Mouse (Mus musculus) midbrain, postnatal 0 days (tissue): Measurements from ENCODE around the gene Slc30a1. TPM values are rescaled to one million over a fixed set of nuclear protein-coding genes. Genes with fewer than 3 reads are reported as not detected.

Experiments
- ATAC-seq: fragments of 200-750 bp; cut with Nextera tagmentation; 2 replicates; pipeline ENCODE4 v1.8.0; 2017; ENCODE audit warnings: moderate number of reproducible peaks, mild to moderate bottlenecking, moderate TSS enrichment, moderate library complexity; ENCODE audit not compliant: low FRiP score
- DNase-seq: peaks from one replicate; pipeline ENCODE4 v3.0.0-alpha.2; 2015; ENCODE audit warnings: low spot score
- H3K27ac ChIP-seq: fragments of 300-500 bp; sonication (generic); 2 replicates; pipeline ENCODE4 v1.5.1; 2014; ENCODE audit warnings: low read depth, mild to moderate bottlenecking, low read length, mixed read lengths
- H3K27me3 ChIP-seq: fragments of 300-500 bp; sonication (generic); 2 replicates; pipeline ENCODE4 v1.6.1; 2014; ENCODE audit warnings: low read length, control low read depth, mixed read lengths; ENCODE audit not compliant: insufficient read depth
- H3K36me3 ChIP-seq: fragments of 300-500 bp; sonication (generic); 2 replicates; pipeline ENCODE4 v1.6.1; 2014; ENCODE audit warnings: low read length, control low read depth, mixed read lengths; ENCODE audit not compliant: insufficient read depth
- H3K4me1 ChIP-seq: fragments of 300-500 bp; sonication (generic); 2 replicates; pipeline ENCODE4 v1.6.1; 2014; ENCODE audit warnings: mild to moderate bottlenecking, control low read depth, antibody characterized with exemption, low read length, mixed read lengths; ENCODE audit not compliant: insufficient read depth
- H3K4me2 ChIP-seq: fragments of 300-500 bp; sonication (generic); 2 replicates; pipeline ENCODE4 v1.6.1; 2014; ENCODE audit warnings: low read depth, mild to moderate bottlenecking, low read length, mixed read lengths; ENCODE audit not compliant: poor library complexity, severe bottlenecking
- H3K4me3 ChIP-seq: fragments of 300-500 bp; sonication (generic); 2 replicates; pipeline ENCODE4 v1.5.1; 2014; ENCODE audit warnings: low read depth, mild to moderate bottlenecking, low read length, moderate library complexity
- H3K9ac ChIP-seq: fragments of 300-500 bp; sonication (generic); replicated peaks from 2 replicates; pipeline ENCODE4 v1.6.1; 2014; ENCODE audit warnings: mild to moderate bottlenecking, low read length, moderate library complexity, mixed read lengths; ENCODE audit not compliant: poor library complexity, severe bottlenecking
- H3K9me3 ChIP-seq: fragments of 300-500 bp; sonication (generic); 2 replicates; pipeline ENCODE4 v1.6.1; 2016; ENCODE audit warnings: low read length, control low read depth
- CTCF ChIP-seq: IDR thresholded peaks from 2 replicates; pipeline ENCODE4 v1.5.1; 2016; ENCODE audit warnings: antibody characterized with exemption, mild to moderate bottlenecking
- WGBS: fragments of 180-500 bp; shearing (Covaris S2); extraction: QIAGEN DNeasy Blood & Tissue Kit; methylation state at CpG from one replicate; pipeline ENCODE4 v1.1.7; 2014; 5-methylcytosine and 5-hydroxymethylcytosine counted together
- polyA plus RNA-seq: library from polyadenylated mRNA; unstranded; fragments of >200 nt; fragmentation: Nextera tagmentation; extraction: Ambion mirVana; gene quantifications from 2 replicates; pipeline ENCODE4 v1.2.1, GENCODE M21; 2015
- total RNA-seq: library from RNA; depleted of rRNA; stranded (reverse); fragments of >200 nt; gene quantifications from 2 replicates; pipeline ENCODE4 v1.2.3, GENCODE M21; 2014

Gene Slc30a1
- total and polyA plus RNA-seq, 2 experiments from 2014 or later, result 5.1 to 21.9 TPM

DNA sequence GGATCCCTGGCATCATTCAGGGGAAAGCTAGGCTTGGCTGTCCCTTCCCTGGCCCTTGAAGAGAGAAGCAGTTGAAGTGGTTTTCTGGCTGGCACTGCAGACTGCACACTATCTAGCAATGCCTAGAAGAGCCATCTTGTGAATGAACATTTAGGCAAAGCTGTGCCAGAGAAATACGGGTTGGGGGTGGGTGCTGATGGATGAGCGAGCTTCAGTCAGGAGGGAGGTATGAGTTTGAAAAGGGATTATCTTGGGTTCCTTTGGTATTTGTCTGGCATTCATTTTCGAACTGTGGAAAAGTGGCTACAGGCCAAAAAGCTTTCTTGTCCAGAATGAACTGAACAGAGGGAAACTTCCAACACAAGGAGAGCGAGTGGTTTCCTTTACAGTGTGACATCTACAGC lies 28.0 kb upstream of the Slc30a1 start:
- Histone ChIP-seq H3K36me3 (no peaks in the 10 kb centered on the region), H3K4me2 (no peak overlapping the region), H3K4me1 (no peaks in the 10 kb centered on the region), H3K9ac (no peak overlapping the region), H3K27ac (0 out of 2 replicates have a peak overlapping the region, but pooled peaks have one; percentile 6), H3K27me3 (no peaks in the 10 kb centered on the region), H3K4me3 (no peak overlapping the region), H3K9me3 (no peaks in the 10 kb centered on the region)
- 41% methylated on average over 4 of the region's 4 CpGs for WGBS
- no peak for TF ChIP-seq CTCF
- no peak for ATAC-seq
- peak; percentile 15 for DNase-seq

DNA sequence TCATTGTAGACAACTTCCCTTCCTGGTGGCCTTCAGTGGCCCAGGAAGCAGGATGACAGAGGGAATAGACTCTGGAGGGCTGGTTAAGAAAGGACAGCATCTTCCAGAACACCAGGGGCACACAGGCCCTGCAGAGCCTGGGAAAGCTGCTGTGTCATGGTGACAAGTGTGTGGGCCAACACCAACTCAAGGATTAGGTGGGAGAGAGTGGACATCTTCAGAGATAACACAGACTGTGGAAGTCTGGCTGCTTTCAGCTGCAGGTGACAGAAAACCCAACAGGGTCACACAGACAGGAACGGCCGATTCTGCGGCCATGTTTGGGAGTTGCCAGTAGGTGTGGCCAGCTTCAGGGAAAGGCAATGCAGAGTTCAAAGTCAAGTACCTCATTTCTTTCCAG lies 26.3 kb upstream of the Slc30a1 start:
- ATAC-seq (no peak), DNase-seq (no peak)
- Histone ChIP-seq H3K27ac (no peak overlapping the region), H3K4me1 (no peaks in the 10 kb centered on the region), H3K4me2 (no peak overlapping the region), H3K9ac (no peak overlapping the region), H3K4me3 (no peak overlapping the region), H3K36me3 (no peaks in the 10 kb centered on the region), H3K9me3 (no peaks in the 10 kb centered on the region), H3K27me3 (no peaks in the 10 kb centered on the region)
- no peak for TF ChIP-seq CTCF
- 98% methylated on average over 3 of the region's 3 CpGs for WGBS

DNA sequence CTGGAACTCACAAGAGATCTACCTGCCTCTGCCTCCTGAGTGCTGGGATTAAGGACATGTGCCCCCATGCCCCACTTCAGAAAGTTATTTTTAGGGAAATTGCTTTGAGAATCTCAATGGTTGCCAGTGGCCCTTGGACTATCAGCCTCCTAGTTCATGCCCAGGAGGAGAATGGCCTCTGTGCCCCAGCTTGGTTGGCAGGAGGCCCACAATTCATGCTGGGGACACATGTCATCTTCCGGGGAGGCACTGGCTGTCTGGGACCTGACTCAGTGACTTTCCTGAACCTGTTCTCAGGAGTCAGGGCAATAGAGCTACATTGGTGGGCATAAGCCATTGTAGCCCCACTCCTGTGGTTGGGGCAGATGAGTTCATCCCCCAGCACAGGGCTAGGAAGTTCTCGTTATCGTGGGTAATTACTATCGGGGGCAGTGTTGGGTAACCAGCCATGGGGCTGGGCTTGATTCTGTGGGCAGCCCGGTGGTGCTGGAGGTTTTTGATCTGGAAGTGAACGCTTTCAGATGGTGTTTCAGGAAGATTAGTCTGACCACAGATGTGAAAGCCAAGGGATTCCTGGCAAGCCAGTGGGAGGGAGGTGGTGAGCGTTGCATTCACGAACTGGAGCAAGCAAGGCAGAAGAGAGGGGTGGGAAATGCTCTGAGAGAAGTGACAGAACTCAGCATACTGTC lies 25.5 kb upstream of the Slc30a1 start:
- H3K4me2 ChIP-seq, result no peak overlapping the region
- no peaks in the 10 kb centered on the region for H3K9me3 ChIP-seq
- H3K4me3 ChIP-seq, result no peak overlapping the region
- H3K27me3 ChIP-seq, result no peaks in the 10 kb centered on the region
- H3K27ac ChIP-seq, result no peak overlapping the region
- DNase-seq (no peak), ATAC-seq (no peak)
- no peak for TF ChIP-seq CTCF
- H3K36me3 ChIP-seq, result no peaks in the 10 kb centered on the region
- no peaks in the 10 kb centered on the region for H3K4me1 ChIP-seq
- 70% methylated on average over 8 of the region's 8 CpGs for WGBS
- H3K9ac ChIP-seq, result no peak overlapping the region

DNA sequence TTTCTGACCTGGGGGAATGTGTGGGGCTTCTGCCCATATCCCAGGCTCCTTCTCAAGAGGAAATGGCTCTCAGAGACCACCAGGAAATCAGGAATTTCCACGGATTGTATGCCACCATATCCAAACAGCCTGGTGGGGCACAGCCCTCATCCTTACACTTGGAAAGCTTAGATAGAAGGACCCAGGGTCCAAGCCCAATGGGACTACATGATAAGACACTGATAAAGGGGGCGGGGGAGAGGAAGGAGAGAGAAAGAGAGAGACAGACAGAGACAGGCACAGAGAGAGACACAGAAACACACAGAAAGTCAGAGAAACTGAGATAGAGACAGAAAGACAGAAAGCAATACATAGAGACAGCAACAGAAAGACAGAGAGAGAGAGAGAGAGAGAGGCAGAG lies 24.9 kb upstream of the Slc30a1 start:
- H3K4me3 ChIP-seq, result no peak overlapping the region
- 64% methylated on average over 2 of the region's 2 CpGs for WGBS
- ATAC-seq, result no peak
- H3K4me2 ChIP-seq, result no peak overlapping the region
- no peaks in the 10 kb centered on the region for H3K4me1 ChIP-seq
- no peaks in the 10 kb centered on the region for H3K27me3 ChIP-seq
- TF ChIP-seq CTCF, result no peak
- DNase-seq, result no peak
- H3K36me3 ChIP-seq, result no peaks in the 10 kb centered on the region
- H3K27ac ChIP-seq, result no peak overlapping the region
- no peak overlapping the region for H3K9ac ChIP-seq
- H3K9me3 ChIP-seq, result no peaks in the 10 kb centered on the region

DNA sequence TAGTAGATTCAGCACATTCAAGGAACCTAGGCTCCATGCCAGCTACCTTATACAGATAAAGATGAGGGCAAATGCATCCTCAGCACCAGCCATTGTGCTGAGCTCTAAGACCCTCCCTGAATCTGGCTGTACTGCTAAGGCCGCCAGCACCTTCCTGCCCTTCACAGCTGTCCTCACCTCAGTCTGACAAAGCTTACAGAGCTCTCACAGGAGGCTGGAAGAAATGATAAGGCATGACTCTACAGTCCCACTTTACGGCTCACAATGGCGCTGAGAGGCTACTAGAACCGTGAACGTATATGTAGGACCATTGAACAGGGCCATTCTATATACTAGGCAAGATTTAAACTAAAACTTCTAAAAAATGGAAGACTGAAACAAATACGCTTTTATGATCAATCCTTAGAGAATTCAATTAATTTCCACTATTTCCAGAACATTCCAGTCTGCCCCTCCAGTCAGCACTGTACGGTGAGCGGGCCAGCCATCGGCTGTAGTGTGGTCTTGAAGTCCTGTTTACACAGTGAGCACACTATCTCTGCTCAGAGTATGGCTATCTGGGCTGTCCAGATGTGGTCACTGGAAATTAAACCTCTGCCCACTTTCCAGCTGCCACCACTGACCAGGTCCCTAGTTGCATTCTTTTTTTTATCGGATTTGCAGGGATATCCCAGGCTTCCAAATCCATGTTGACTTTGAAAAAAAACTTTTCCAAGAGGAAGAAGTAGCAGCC lies 23.9 kb upstream of the Slc30a1 start:
- TF ChIP-seq CTCF, result no peak
- Histone ChIP-seq H3K4me1 (no peaks in the 10 kb centered on the region), H3K4me3 (no peak overlapping the region), H3K4me2 (no peak overlapping the region), H3K9ac (no peak overlapping the region), H3K27me3 (no peaks in the 10 kb centered on the region), H3K9me3 (no peaks in the 10 kb centered on the region), H3K27ac (no peak overlapping the region), H3K36me3 (no peaks in the 10 kb centered on the region)
- no peak for ATAC-seq
- 95% methylated on average over 10 of the region's 10 CpGs for WGBS
- DNase-seq, result no peak

DNA sequence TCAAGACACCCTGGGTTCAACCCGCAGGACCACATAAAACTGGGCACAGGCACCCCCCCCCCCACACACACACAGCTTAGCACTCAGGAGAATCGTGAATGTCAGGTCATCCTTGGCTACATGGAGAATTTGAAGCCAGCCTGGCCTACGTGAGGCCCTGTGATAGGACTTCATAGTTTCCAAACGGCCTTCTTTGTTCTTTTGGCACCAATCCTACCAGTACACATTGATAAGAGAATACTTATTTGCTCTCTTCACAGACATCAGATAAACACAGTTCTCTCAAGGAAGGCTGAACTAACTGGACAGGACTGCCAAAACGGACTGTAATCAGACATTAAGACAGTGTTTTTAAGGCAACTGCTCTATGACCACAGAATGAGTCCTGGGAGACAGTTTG lies 22.9 kb upstream of the Slc30a1 start:
- WGBS, result 77% methylated on average over 5 of the region's 5 CpGs
- Histone ChIP-seq H3K27me3 (no peaks in the 10 kb centered on the region), H3K4me1 (no peaks in the 10 kb centered on the region), H3K4me3 (no peak overlapping the region), H3K9ac (no peak overlapping the region), H3K36me3 (no peaks in the 10 kb centered on the region), H3K27ac (no peak overlapping the region), H3K4me2 (no peak overlapping the region), H3K9me3 (no peaks in the 10 kb centered on the region)
- DNase-seq (no peak), ATAC-seq (no peak)
- no peak for TF ChIP-seq CTCF
